Mouse (Mus musculus): Measurements from ENCODE around the gene Dtnbp1. TPM values are rescaled to one million over a fixed set of nuclear protein-coding genes. Genes with fewer than 3 reads are reported as not detected.

Gene Dtnbp1
- polyA plus RNA-seq, 1 experiment from 2014 or later = 78.2 TPM

DNA sequence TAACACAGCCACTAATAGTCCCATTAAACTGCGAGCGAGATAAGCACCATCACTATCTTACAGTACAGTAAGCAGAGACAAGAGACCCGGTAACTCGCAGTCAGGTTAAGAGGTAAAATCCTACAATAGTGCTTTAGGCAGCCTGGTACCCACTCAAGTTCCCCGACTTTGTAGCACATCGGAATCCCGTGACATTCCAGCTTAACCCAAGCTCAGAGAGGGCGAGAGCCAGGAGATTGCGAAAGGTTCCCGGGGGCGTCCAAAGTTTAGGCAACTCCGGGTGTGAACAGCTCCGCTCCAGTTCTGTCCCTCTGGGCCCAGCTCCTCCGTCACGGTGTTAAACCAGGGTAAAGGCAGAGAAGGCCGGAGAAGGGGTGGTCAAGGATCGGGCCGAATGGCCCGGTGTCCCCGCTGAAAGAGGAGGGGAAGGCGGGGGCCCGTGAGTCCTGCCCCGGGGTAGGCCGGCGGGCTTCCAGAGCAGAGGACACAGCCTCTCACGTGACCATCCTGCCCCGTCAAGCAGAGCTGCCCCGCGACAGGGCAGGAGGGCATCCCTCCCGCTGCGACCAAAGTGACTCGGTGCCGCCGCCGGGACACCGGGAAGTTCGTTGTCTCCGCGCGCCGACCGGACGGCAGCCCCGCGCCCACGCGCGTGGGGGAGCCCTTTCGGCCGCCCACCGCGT is 578 bp downstream of the Dtnbp1 start:
- Histone ChIP-seq H3K27ac (replicated peaks) (peak overlapping the region; percentile 80), H3K4me3 (peak overlapping the region; percentile 75), H3K9ac (peak overlapping the region; percentile 90), H3K4me2 (peak overlapping the region; percentile 68), H3K4me1 (peaks cover 45% of the 10 kb centered on the region), H3K9me3 (no peaks in the 10 kb centered on the region), H3K27me3 (replicated peaks) (no peaks in the 10 kb centered on the region), H3K36me3 (peaks cover 7% of the 10 kb centered on the region)
- peak; percentile 70 for ATAC-seq (ENCODE audit: extremely low read depth, insufficient number of reproducible peaks, low FRiP score, low TSS enrichment)
- under 1% methylated on average over 52 of the region's 52 CpGs for WGBS

DNA sequence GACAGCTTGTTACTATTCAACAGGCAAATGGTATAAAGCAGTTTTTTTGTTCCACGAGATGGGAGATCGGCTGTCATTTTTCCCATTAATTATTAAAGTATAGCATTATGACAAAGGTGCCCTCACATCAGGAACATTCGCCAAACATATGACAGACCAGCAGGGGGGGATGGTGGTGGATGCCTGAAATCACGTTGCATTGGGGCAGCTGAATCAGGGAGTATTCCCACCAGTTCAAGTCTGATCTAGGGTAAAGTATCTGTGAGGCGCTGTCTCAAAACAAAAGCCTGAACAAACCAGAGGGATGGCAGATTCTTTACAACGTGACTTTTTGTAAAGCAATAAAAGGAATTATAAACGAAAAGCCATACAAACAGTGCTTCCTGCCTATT is 1.1 kb downstream of the Dtnbp1 start:
- Histone ChIP-seq H3K9ac (peak overlapping the region; percentile 90), H3K4me3 (peak overlapping the region; percentile 75), H3K9me3 (no peaks in the 10 kb centered on the region), H3K27ac (replicated peaks) (peak overlapping the region; percentile 80), H3K27me3 (replicated peaks) (no peaks in the 10 kb centered on the region), H3K4me2 (peak overlapping the region; percentile 68), H3K36me3 (peaks cover 7% of the 10 kb centered on the region), H3K4me1 (peaks cover 45% of the 10 kb centered on the region)
- WGBS = 26% methylated on average over 7 of the region's 7 CpGs
- ATAC-seq (ENCODE audit: extremely low read depth, insufficient number of reproducible peaks, low FRiP score, low TSS enrichment) = no peak

DNA sequence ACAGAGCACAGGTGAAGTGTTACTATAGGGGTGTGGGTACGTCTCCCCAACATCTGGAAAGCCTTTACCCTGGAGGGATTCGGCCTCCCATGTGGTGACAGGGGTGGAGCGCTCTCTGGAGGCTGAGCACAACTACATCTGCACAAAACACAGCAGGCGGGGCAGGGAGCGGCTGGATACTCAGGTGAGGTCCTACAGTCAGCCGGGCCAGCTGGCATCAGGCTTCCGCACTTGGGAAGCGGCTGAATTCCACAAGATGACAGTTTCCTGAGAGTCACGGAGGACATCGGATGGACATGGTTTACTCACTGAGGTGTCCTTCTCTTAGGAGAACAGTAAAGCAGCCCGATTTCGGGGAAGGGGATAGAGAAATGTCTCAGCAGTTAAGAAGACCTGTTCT is 2.7 kb downstream of the Dtnbp1 start:
- Histone ChIP-seq H3K27me3 (replicated peaks) (no peaks in the 10 kb centered on the region), H3K9me3 (no peaks in the 10 kb centered on the region), H3K36me3 (peaks cover 7% of the 10 kb centered on the region), H3K9ac (no peak overlapping the region), H3K27ac (replicated peaks) (peak overlapping the region; percentile 13; the same call in 1 of the 2 replicates), H3K4me1 (peaks cover 45% of the 10 kb centered on the region), H3K4me2 (peak overlapping the region; percentile 11; the same call in 1 of the 2 replicates), H3K4me3 (no peak overlapping the region)
- no peak for ATAC-seq (ENCODE audit: extremely low read depth, insufficient number of reproducible peaks, low FRiP score, low TSS enrichment)
- 86% methylated on average over 12 of the region's 12 CpGs for WGBS

DNA sequence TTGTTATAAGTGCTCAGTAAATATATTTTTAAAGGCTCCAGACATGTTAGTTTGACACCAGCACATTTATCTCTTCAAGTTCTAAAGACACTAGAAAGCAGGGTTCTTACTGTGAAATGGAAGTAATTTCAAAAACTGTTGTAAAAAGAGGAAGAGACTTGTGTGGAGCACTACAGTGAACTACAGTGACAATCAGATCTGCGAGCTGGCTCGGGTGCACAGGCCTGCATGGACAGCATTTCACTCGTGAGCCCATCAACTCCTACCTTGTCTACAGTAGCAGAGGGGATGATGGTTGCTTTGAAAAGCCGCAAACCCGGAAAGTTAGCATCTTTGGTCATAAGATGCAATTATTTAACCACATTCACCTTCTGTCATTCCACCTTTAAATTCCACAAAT is 5.6 kb downstream of the Dtnbp1 start:
- no peak overlapping the region for H3K4me3 ChIP-seq
- 81% methylated on average over 5 of the region's 5 CpGs for WGBS
- H3K4me1 ChIP-seq = peaks cover 40% of the 10 kb centered on the region
- H3K4me2 ChIP-seq = no peak overlapping the region
- H3K27ac ChIP-seq (replicated peaks) = no peak overlapping the region
- no peak for ATAC-seq (ENCODE audit: extremely low read depth, insufficient number of reproducible peaks, low FRiP score, low TSS enrichment)
- H3K36me3 ChIP-seq = peaks cover 32% of the 10 kb centered on the region
- H3K9ac ChIP-seq = no peak overlapping the region
- no peaks in the 10 kb centered on the region for H3K27me3 ChIP-seq (replicated peaks)
- no peaks in the 10 kb centered on the region for H3K9me3 ChIP-seq

DNA sequence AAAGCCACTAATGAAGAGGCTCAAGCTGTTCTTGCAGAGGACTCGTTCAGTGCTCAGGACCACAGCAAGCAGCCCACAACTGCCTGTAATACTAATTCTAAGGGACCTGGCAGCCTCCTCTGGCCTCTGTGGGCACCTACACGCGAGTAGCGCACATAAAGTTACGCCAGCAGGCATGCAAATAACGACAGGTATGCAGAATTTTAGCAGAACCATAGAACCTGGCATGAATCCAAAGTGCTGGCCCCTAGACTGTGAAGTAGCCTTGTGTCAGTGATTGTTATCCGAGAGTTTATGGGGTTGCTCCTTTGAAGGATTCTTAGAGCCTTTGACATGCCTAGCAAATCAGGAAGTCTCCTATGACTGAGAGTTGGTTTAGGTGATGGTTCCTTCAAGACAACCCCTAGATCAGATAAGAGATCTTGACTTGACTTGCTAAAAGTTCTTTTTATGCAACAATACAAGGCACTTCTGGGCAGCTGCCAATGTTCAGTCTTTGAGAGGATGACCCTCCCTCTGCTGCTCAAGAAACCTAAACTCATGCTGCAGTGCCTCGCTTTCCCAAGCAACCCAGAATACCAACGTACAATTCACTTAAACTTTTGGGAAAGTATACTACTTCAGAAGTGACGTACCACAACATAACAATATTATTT is 9.3 kb downstream of the Dtnbp1 start:
- 85% methylated on average over 10 of the region's 10 CpGs for WGBS
- H3K27me3 ChIP-seq (replicated peaks) = no peaks in the 10 kb centered on the region
- peaks cover 52% of the 10 kb centered on the region for H3K36me3 ChIP-seq
- no peak overlapping the region for H3K4me2 ChIP-seq
- H3K4me3 ChIP-seq = no peak overlapping the region
- no peaks in the 10 kb centered on the region for H3K9me3 ChIP-seq
- H3K4me1 ChIP-seq = peaks cover 7% of the 10 kb centered on the region; the same call in 1 of the 2 replicates
- no peak for ATAC-seq (ENCODE audit: extremely low read depth, insufficient number of reproducible peaks, low FRiP score, low TSS enrichment)
- H3K27ac ChIP-seq (replicated peaks) = no peak overlapping the region
- no peak overlapping the region for H3K9ac ChIP-seq

DNA sequence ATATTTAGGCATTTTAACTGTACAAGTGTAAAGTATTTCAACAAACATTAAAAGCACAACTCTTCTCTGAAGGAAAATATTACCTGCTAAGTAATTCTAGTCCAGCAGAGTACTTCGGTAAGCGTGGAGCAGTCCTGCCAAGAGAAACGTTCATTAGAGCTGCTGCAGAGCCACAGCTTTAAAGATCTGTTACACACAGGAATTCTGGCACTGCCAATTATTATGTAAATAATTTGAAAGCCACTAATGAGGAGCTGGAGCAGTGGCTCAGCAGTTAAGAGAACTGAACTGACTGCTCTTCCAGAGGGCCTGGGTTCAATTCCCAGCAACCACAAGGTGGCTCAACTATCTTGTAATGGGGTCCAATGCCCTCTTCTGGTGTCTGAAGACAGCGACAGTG is 10.0 kb downstream of the Dtnbp1 start:
- no peak overlapping the region for H3K4me2 ChIP-seq
- H3K27me3 ChIP-seq (replicated peaks) = no peaks in the 10 kb centered on the region
- peaks cover 57% of the 10 kb centered on the region for H3K36me3 ChIP-seq
- no peak overlapping the region for H3K9ac ChIP-seq
- no peak overlapping the region for H3K27ac ChIP-seq (replicated peaks)
- 81% methylated on average over 4 of the region's 4 CpGs for WGBS
- no peak for ATAC-seq (ENCODE audit: extremely low read depth, insufficient number of reproducible peaks, low FRiP score, low TSS enrichment)
- peaks cover under 1% of the 10 kb centered on the region; the same call in 1 of the 2 replicates for H3K4me1 ChIP-seq
- H3K4me3 ChIP-seq = no peak overlapping the region
- no peaks in the 10 kb centered on the region for H3K9me3 ChIP-seq

DNA sequence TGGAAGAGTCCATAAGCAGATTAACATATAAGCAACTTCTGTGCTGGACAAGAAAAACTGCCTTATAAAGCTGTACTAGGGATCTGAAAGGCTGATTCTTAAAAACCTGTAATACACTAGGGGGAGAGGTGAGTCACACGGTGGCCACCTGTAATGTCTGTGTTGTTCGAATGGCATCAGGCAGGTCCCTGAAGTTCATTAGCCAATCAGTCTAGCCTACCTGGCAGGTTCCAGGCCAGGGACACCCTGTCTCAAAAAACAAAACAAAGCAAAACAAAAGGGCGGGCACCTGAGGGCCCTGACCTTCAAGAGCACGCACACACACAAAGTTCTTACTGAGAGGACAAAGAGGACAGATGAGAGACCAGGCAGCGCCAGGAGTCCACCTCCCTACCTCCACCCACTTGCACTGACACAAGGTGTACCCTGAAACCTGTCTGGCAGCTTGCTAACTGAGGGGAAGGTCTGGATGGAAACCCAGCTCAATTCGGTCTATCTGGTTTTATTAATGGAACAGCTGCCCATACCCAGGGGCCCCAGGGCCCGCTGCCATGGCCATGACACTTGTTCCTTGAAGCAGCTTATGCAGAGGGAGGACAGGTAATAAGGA is 11.8 kb downstream of the Dtnbp1 start:
- H3K4me3 ChIP-seq = no peak overlapping the region
- H3K4me1 ChIP-seq = peaks cover 5% of the 10 kb centered on the region; the same call in 1 of the 2 replicates
- no peak overlapping the region for H3K4me2 ChIP-seq
- ATAC-seq (ENCODE audit: extremely low read depth, insufficient number of reproducible peaks, low FRiP score, low TSS enrichment) = no peak
- H3K27ac ChIP-seq (replicated peaks) = no peak overlapping the region
- no peaks in the 10 kb centered on the region for H3K27me3 ChIP-seq (replicated peaks)
- H3K36me3 ChIP-seq = peaks cover 67% of the 10 kb centered on the region
- WGBS = 91% methylated on average over 7 of the region's 7 CpGs
- H3K9ac ChIP-seq = no peak overlapping the region
- H3K9me3 ChIP-seq = no peaks in the 10 kb centered on the region

DNA sequence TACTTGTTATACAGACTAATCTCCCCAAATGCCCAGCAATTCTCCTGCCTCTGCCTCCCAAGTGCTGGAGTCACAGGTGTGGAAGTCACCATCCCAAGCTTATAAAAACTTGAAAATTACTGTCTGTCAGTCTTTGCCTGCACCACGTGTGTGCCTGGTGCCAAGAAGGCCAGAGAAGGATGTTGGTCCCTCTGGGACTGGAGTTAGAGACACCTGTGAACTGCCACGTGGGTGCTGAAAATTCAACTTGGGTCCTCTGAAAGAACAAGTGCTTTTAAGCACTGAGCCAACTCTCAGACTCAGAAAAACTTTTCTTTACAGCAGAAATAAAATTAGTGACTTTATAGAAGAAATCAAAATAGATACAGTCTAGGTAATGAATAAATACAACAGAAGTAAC is 15.6 kb downstream of the Dtnbp1 start:
- H3K4me2 ChIP-seq = no peak overlapping the region
- H3K4me3 ChIP-seq = no peak overlapping the region
- no peak for ATAC-seq (ENCODE audit: extremely low read depth, insufficient number of reproducible peaks, low FRiP score, low TSS enrichment)
- H3K36me3 ChIP-seq = peaks cover 62% of the 10 kb centered on the region
- H3K27ac ChIP-seq (replicated peaks) = no peak overlapping the region
- no peaks in the 10 kb centered on the region for H3K27me3 ChIP-seq (replicated peaks)
- peaks cover 5% of the 10 kb centered on the region; the same call in 1 of the 2 replicates for H3K4me1 ChIP-seq
- no peaks in the 10 kb centered on the region for H3K9me3 ChIP-seq
- WGBS = 65% methylated on average over 2 of the region's 2 CpGs
- no peak overlapping the region for H3K9ac ChIP-seq

DNA sequence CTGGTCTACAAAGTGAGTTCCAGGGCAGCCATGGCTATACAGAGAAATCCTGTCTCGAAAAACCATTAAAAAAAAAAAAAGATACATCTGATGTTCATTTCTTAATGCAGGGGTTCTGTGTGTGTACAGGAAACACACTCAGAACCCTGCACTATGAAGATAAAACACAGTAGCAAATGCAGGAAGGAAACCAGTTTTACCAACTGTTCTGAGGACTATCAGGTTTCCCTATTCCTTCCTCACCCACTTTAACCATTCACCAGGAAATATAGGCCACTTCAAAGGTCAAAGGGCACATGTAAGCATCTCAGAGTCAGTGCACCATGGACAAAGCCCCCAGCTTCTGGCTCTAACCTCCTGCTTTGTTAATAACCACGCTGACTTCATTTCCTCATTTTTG is 16.6 kb downstream of the Dtnbp1 start:
- H3K4me3 ChIP-seq = no peak overlapping the region
- peaks cover 63% of the 10 kb centered on the region for H3K36me3 ChIP-seq
- H3K27ac ChIP-seq (replicated peaks) = no peak overlapping the region
- no peaks in the 10 kb centered on the region for H3K27me3 ChIP-seq (replicated peaks)
- WGBS = 52% methylated on average over 2 of the region's 2 CpGs
- no peak for ATAC-seq (ENCODE audit: extremely low read depth, insufficient number of reproducible peaks, low FRiP score, low TSS enrichment)
- no peak overlapping the region for H3K4me2 ChIP-seq
- peaks cover 5% of the 10 kb centered on the region; the same call in 1 of the 2 replicates for H3K4me1 ChIP-seq
- H3K9ac ChIP-seq = no peak overlapping the region
- H3K9me3 ChIP-seq = no peaks in the 10 kb centered on the region

DNA sequence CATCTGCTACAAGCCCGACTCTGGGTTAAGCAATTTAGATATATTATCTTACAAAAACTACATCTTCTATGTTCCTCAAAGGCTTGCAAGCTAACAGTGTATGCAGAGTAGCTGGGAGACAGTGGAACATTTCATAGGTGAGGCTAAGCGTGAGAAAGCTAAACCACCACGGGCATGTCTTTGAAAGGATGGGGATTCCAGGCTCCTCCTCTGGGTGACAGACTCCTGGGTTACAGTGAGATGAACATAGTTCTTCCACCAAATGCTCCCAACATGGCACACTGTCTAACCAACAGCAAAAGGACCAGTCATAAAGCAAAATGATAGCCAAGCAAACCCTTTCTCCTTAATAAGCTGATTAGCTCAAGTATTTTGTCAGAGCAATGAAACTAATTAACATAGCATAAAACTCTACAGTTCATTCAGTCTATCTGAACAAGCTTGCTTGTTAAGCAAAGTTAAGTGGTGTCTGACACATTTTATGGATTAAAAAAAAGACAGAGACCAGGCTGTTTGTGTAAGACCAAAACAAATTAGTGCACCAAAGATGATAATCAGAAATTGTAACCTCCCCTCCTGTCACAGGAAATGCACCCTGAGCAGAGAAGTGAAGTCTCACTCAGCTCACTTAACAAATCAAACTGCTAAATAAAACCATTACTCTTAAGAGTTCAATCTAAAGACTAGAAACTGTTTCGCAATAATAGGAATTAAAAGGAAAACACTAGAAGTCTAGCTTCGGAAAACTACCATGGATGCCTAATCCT is 18.1 kb downstream of the Dtnbp1 start:
- H3K4me2 ChIP-seq = no peak overlapping the region
- 82% methylated on average over 5 of the region's 5 CpGs for WGBS
- no peak for ATAC-seq (ENCODE audit: extremely low read depth, insufficient number of reproducible peaks, low FRiP score, low TSS enrichment)
- H3K27ac ChIP-seq (replicated peaks) = no peak overlapping the region
- no peak overlapping the region for H3K9ac ChIP-seq
- no peaks in the 10 kb centered on the region for H3K27me3 ChIP-seq (replicated peaks)
- peaks cover 5% of the 10 kb centered on the region; the same call in 1 of the 2 replicates for H3K4me1 ChIP-seq
- H3K36me3 ChIP-seq = peaks cover 53% of the 10 kb centered on the region
- no peak overlapping the region for H3K4me3 ChIP-seq
- no peaks in the 10 kb centered on the region for H3K9me3 ChIP-seq

DNA sequence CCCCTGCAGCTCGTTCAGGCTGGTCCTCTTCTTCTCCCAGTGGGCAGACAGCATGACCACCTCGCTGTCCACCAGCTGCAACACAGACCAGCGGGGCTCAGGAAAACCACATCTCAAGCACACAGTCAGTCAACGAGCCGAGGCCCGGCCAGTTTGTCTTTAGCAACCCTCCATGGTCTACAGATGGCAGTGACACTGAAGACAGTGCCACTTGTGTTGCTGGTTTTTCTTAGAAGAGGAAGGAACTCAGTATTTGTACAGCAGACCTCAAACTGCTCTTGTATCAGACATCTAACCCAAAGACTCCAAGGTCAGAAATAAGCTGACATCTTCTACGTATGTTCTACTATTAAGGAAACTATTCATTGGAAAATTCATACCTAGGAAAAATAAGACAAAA is 19.1 kb downstream of the Dtnbp1 start:
- H3K4me2 ChIP-seq = no peak overlapping the region
- H3K4me1 ChIP-seq = peaks cover 5% of the 10 kb centered on the region; the same call in 1 of the 2 replicates
- ATAC-seq (ENCODE audit: extremely low read depth, insufficient number of reproducible peaks, low FRiP score, low TSS enrichment) = no peak
- WGBS = 80% methylated on average over 7 of the region's 7 CpGs
- no peak overlapping the region for H3K27ac ChIP-seq (replicated peaks)
- H3K27me3 ChIP-seq (replicated peaks) = no peaks in the 10 kb centered on the region
- H3K9me3 ChIP-seq = no peaks in the 10 kb centered on the region
- H3K9ac ChIP-seq = no peak overlapping the region
- H3K4me3 ChIP-seq = no peak overlapping the region
- peaks cover 44% of the 10 kb centered on the region for H3K36me3 ChIP-seq
